Mouse (Mus musculus): ENCODE data around the gene March4.

Gene March4

GRCm38 (mm10) chr1:72536611-72537351 is at the start of gene March4:
Gene March4, minus strand, starts transcription at chr1:72536930.
- peak in 1 of 2 experiments; percentile 70 for DNase-seq (ENCODE audit: low spot score in 2 of 2)

DNA sequence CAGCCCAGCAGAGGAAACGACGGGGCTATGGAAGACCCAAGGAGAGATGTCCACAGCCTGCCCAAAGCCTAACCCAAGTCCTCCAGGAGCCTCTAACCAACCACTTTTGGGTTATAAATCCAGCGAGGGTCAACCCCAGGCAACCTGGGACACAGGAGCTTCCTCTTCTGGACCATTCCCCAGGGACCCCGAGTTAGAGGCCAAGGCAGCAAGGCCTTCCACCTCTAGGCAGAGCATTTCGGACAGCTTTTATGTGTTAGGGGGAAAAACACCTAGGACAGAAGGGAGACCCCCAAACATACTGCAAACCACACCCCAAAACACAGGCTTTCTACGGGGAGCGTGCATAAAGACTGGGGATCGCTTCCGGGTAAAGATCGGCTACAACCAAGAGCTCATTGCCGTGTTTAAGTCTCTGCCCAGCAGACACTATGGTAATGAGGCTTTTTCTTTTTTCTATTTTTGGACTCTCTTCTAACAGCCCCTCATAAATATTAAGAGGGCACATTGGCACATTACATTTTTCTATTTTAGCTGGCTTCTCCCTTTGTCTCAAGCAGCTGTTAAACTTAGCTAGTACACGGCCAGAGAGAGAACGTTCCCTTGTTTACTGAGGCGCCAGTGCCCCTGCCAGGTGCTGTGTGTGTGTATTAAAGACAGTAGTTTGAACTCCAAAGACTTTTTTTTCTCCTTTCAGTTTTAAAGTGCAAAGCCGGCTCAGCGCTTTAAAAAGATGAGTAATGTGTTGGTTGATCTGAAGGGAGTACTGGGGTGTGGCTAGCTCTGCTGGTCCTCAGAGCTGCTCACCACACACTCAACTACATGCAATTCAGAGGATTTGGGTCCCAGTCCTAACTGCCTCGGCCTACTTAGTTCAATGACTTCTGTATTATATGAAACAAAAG is 49.5 kb upstream of the March4 start:
- no peak for DNase-seq (ENCODE audit: low spot score in 2 of 2)

- no peak for DNase-seq (ENCODE audit: low spot score in 2 of 2)
These were observed 47.2 kb upstream of the March4 start for GRCm38 (mm10) chr1:72583906-72584305.

GRCm38 (mm10) chr1:72582947-72583731 is 46.4 kb upstream of the March4 start, which contains the start of gene Smarcal1:
Gene Smarcal1, plus strand, starts transcription at chr1:72583251.
- peak; percentile 96 to 99 for DNase-seq (ENCODE audit: low spot score in 2 of 2)

- DNase-seq (ENCODE audit: low spot score in 2 of 2): no peak
These were observed 42.1 kb upstream of the March4 start for GRCm38 (mm10) chr1:72578806-72579205.

- peak; percentile 38 to 46 for DNase-seq (ENCODE audit: low spot score in 2 of 2)
These were observed 41.6 kb upstream of the March4 start for GRCm38 (mm10) chr1:72578351-72578750.

GRCm38 (mm10) chr1:72577481-72577922 is 40.8 kb upstream of the March4 start:
- no peak for DNase-seq (ENCODE audit: low spot score in 2 of 2)

DNA sequence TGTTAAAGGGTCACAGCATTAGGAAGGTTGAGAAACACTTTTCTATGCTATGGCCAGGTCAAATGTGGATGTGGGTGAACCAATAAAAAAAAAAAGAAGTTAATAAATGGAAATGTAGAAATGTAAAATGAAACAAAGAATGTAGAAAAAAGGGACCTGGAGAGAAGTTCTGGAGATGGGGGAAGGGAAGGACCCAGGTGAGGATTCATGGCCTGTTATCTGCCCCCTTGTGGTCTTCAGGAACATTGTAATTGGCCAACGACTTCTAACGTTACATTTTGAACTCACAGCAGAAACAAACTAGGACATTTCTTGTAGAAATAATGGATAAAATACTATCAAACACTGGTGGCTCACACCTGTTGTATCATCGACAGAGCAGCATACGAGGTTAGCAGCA is 38.4 kb upstream of the March4 start:
- DNase-seq (ENCODE audit: low spot score in 2 of 2): no peak

DNA sequence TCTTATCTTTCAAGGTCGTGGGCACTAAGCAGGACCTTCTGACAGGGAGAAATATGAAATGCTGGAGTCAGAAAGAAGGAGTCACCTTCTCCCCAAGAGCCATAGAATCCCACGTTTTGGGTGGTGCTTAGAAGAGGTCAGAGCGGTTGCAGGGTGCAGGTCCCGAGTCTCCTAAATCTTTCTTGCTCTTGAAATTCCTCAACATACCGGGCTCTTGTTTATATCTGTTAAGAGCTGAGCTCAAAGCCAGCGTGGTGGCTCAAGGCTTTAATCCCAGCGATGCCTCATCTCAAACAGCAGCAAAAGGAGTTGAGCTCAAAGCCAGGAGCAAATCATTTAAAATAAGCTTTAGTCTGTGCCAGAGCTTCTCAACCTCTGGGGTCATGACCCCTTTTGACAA is 37.9 kb upstream of the March4 start:
- no peak for DNase-seq (ENCODE audit: low spot score in 2 of 2)

GRCm38 (mm10) chr1:72574047-72574446 is 37.3 kb upstream of the March4 start:
- no peak for DNase-seq (ENCODE audit: low spot score in 2 of 2)

GRCm38 (mm10) chr1:72568725-72569124 is 32.0 kb upstream of the March4 start:
- no peak for DNase-seq (ENCODE audit: low spot score in 2 of 2)

DNA sequence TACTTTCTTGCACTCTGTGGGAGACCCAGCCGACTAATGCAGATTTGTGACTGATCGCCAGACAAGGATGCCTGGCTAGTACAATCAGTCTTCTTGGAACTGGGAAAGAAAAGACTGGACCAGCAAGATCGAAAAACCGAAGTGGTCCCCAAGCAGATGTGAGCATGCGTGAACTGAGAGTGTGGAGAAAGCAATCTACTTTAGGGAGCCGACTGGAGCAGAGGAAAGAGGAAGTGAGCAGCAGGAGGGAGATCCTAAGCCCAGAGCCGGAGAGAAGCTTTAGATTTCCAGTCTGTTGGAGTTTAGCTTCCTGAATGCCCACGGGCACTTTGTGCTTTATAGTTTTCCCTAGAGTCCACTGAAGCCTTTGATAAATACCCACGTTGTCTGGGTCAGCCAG is 30.3 kb upstream of the March4 start:
- no peak for DNase-seq (ENCODE audit: low spot score in 2 of 2)

DNA sequence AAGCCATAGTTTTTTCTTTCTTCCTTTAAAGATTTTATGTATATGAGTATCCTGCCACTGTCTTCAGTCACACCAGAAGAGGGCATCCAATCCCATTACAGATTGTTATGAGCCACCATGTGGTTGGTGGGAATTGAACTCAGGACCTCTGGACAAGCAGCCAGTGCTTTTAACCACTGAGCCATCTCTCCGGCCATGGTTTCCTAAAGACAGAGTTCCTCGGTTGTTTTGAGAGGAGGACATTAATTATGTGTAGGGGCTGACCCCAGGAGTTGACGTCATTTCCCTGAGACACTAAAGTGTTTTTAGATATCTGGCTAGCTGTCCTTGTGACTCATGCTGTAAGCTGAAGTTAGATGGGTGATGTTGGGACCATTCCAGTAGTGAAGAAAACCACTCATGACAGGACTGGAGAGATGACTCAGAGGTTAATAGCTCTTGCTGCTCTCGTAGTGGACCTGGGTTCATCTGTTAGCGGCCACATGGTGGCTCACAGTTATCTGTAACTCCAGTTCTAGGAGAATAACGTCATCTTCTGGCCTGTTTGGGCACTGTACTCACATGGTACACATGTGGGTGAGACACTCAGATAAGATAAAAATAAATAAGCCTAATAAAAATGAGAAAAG is 27.7 kb upstream of the March4 start:
- no peak for DNase-seq (ENCODE audit: low spot score in 2 of 2)

- DNase-seq (ENCODE audit: low spot score in 2 of 2): no peak
These were observed 21.9 kb upstream of the March4 start for GRCm38 (mm10) chr1:72558625-72559024.

GRCm38 (mm10) chr1:72556471-72556870 is 19.7 kb upstream of the March4 start:
- DNase-seq (ENCODE audit: low spot score in 2 of 2): no peak

DNA sequence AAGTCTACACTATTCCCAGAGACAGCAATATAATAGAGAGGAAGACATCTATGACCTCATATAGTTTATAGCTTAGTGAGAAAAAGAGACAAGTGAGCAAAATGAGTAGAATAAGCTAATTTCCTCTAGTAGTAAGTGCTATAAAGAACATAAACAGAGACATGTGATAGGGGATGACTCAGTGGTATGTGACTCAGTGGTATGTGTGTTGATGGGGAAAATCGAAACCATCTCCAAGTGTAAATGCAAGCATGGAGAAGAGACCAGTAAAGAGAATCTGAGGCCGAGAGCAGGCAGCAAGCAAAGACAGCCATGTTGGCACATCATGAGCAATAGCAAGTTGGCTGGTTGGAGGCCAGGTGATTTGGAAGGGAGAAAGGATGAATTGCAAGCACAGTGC is 13.6 kb upstream of the March4 start:
- no peak for DNase-seq (ENCODE audit: low spot score in 2 of 2)

- no peak for DNase-seq (ENCODE audit: low spot score in 2 of 2)
These were observed 1.5 kb upstream of the March4 start for GRCm38 (mm10) chr1:72538266-72538665.

DNA sequence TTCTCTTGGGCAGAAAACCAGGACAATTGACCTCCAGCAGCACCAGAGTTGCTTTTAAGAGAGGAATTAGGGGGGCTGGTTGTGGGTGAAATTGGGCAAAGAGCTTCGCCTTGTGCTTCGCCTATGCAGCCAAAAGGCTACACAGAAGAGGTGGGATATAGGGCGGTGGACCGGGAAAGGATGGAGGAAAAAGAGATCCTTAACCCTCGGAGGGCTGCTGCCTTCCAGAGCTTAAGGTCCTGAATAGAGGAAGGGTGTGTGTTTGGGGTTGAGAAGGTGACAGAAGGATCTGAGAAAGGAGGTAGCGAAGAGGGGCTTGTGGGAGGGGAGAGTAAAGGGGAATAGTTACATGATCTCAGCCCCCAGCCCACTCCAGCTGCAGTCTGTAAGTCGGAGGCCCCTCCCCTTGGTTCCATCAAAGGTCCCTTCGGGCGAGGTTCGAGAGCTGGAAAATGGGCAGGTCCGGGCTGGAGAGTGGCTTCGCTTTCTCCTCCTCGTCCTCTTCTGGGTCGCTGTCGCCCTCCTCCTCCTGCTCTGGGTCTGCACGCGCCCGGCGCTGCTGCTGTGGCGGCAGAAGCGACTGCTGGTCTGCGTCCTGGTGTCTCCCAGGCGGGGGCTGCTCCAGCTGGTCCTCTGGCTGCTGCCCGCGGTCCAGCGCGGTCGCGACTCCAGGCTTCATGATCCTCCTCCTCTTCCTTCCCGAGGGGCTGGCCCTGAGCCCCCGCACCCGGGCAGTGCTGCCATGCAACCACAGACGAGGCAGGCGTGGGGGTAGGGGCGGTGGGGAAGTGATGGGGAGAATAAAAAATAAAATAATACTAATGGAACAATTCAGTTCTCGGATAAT is 782 bp downstream of the March4 start:
- peak in 1 of 2 experiments; percentile 38 for DNase-seq (ENCODE audit: low spot score in 2 of 2)

GRCm38 (mm10) chr1:72533439-72533838 is 3.3 kb downstream of the March4 start:
- DNase-seq (ENCODE audit: low spot score in 2 of 2): no peak

GRCm38 (mm10) chr1:72532926-72533325 is 3.8 kb downstream of the March4 start:
- no peak for DNase-seq (ENCODE audit: low spot score in 2 of 2)

All from left cerebral cortex, adult 9 months (tissue).